Mouse (Mus musculus) left cerebral cortex, adult 2 months (tissue): Measurements from ENCODE around the gene Klhl32. TPM values are rescaled to one million over a fixed set of nuclear protein-coding genes. Genes with fewer than 3 reads are reported as not detected.
A peak's percentile ranks its signal among the peaks of the same experiment; 100 is the strongest.

Experiments
- DNase-seq, 2 experiments: peaks; one replicate each; pipeline ENCODE4 v3.0.0; 2021 to 2022; ENCODE audit warnings: low spot score in 2 of 2, mixed read lengths in 1 of 2; ENCODE audit errors: extremely low spot score in 1 of 2
- H3K27ac ChIP-seq: fragments of 200-600 bp; 2 replicates; pipeline ENCODE4 v1.8.1; 2022
- H3K4me3 ChIP-seq: fragments of 200-600 bp; 2 replicates; pipeline ENCODE4 v1.8.1; 2022
- CTCF ChIP-seq: fragments of 200-600 bp; IDR thresholded peaks from 2 replicates; pipeline ENCODE4 v1.8.1; 2022; ENCODE audit warnings: antibody characterized with exemption, mild to moderate bottlenecking, moderate library complexity
- intact Hi-C: fragments of 180-260 bp; cut with DNase I; formaldehyde crosslinking; loops from one replicate; pipeline ENCODE4 v1.15.1; 2025
- total RNA-seq, 2 experiments: library from RNA; stranded (reverse); gene quantifications; 2 replicates each; pipeline ENCODE4 v1.2.3; 2021

Klhl32 gene
- total RNA-seq, 2 experiments from 2014 or later = 16.0 to 16.1 TPM

DNA sequence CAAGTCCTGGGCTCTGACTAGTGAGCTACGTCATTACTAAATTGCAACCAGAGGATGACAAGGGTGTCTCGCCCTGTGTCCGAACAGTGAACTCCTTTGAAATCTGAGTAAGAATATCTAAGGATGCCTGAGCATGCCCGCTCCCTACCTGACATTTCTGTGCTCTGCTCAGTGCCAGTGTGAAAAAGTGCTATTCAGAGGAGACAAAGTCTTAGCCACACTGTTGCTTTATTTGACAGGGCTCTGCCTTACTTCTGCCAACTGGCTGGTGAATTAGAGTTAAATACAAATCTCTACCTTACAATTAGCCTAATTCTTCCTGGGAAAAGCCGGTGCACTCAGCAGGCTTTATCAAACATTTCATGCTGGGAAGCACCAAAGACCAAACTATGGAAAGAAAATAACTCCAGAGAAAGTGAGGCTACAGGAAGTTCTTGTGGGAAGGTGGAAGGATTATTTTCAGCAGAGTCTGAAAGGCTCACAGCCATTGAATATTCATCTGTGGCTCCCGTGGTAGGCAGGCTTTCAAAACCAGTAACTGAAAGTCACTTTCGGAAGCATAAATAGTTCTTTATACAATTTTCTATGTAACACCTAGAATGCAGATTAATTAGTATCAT is 57.1 kb downstream of the Klhl32 start:
- intact Hi-C loops = loop anchor here (2.0 to 5.0 kb wide), 2 partner anchors 47 to 57 kb away; partner anchors contain the start of gene Klhl32
- TF ChIP-seq CTCF = no peak
- H3K27ac ChIP-seq = 0 out of 2 replicates have a peak overlapping the region, but pooled peaks have one; percentile 22
- no peak overlapping the region for H3K4me3 ChIP-seq
- no peak for DNase-seq

DNA sequence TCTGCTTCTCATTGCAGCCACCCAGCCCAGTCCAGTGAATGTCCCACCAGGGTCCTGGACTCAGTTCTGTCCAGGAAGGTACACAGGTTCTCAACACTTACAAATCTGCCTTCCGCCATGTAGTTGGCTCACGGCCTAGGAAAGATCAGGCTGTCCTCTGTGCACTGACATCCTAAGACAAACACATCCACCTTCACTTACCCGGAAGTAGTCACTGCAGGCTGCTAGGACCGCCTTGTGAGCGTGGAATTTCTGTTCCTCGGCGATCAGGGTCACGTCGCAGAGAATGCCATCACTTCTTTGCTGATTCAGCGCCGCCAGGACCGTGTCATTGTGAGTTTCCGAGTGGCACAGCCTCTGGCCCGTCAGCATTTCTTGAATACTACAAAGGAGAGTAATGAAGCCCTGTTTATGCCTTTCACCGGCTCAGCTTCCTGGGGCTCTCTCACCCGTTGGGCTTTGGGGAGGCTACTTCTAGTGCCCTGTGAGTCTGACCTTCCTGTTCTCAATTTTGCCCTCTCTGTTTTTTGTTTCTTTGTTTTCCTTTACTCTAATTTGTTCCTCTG is 58.4 kb downstream of the Klhl32 start:
- no peak for DNase-seq
- intact Hi-C loops = loop anchor here (2.0 to 5.0 kb wide), 2 partner anchors 45 to 58 kb away; partner anchors contain the start of gene Klhl32
- H3K27ac ChIP-seq = no peak overlapping the region
- peak overlapping the region; percentile 15; the same call in 1 of the 2 replicates for H3K4me3 ChIP-seq
- TF ChIP-seq CTCF = no peak

DNA sequence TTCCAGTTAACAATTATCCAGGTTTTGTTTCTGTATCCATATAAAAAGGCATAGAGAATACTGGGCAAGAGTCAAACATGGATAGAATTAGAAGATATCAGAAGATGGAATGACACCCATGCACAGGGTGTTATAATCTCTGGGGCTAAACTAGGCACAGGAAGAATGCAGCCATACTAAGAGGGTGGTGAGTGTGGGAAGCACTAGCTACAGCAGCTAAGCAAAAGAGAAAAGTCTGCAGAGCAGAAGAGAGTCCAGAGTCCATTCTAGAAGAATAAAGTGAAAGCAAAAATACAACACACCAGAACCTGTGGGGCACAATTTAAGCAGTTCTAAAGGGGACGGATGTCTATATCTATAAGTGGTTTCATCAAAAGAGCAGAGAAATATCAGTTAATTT is 61.6 kb downstream of the Klhl32 start:
- Histone ChIP-seq H3K4me3 (no peak overlapping the region), H3K27ac (no peak overlapping the region)
- intact Hi-C loops = no loop called here
- no peak for DNase-seq
- no peak for TF ChIP-seq CTCF

DNA sequence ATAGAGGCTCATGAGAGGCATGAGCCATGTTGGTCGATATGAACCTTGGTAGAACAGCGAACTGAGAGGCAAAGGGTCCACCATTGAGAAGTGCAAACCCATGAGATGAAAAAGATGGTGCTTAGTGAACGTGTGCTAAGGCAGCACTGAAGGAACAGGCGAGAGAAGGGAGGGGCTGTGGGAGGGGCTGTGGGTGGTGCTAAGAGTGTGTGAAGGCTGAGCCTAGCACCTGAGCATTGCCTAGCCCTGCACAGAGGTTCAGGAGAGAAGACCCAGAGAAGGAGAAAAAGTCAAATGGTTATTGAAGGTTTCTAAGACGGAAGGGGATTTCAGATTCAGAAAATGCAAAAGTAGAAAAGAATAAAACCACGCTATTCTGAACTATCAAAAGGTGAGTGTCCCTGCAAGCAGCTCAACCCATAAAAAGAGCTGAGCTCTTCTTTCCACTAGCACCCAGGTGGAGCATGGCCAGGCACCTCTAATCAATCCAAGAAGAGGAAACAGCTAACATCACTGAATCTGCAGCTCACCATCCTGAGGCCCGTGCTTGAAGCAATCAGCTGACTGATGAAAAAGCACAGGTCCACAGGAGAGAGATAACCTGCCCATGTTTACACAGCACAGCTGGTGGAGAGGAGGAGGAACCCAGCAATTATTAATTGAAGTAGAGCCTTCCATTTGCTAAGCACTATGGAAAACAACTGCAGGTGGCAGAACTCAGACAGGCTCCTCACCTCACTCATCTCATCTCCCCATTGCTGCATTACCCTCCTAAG is 65.0 kb downstream of the Klhl32 start:
- no peak overlapping the region for H3K27ac ChIP-seq
- DNase-seq = no peak
- intact Hi-C loops = no loop called here
- no peak for TF ChIP-seq CTCF
- H3K4me3 ChIP-seq = no peak overlapping the region

DNA sequence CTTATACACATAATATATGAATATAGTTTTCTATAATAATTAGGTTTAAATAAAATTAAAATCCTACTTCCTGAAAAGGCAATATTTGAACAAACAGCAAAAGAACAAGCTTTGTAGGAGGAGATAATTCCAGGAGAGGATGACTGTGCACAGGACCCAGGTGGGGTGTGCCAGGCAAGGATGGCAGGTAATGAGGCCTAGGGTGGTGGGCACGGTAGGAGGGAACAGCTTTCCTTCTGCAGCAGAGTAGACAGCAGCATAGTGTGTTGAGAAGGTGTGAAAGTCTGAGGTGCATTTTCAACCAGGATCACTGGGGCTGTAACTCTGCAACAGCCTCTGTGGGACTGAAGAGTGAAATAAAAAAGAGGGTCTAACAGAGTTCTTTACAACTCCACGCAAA is 85.0 kb downstream of the Klhl32 start:
- no peak for DNase-seq

DNA sequence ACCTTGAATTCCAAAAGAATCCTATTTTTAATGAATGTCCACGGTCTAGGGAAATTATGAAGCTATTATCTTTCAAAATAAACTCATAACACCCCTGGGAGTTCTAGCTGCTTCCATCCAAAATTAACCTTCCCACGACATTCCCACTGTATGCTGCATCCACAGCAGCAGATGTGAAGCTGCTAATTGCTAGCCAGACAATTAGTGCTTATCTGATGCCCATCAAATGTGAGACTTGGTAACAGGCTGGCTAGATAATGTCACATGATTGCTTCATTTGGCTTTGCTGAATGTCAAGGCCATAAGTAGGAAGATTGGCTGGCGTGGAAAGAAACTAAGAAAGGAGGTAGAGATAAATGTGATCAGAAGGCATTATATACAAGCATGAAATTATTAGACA is 85.5 kb downstream of the Klhl32 start:
- Histone ChIP-seq H3K4me3 (no peak overlapping the region), H3K27ac (no peak overlapping the region)
- TF ChIP-seq CTCF = no peak
- DNase-seq = no peak
- intact Hi-C loops = no loop called here

More for the DNA sequence above, 85.0 kb downstream of the Klhl32 start:
- Histone ChIP-seq H3K4me3 (no peak overlapping the region), H3K27ac (no peak overlapping the region)
- intact Hi-C loops = no loop called here
- TF ChIP-seq CTCF = no peak

DNA sequence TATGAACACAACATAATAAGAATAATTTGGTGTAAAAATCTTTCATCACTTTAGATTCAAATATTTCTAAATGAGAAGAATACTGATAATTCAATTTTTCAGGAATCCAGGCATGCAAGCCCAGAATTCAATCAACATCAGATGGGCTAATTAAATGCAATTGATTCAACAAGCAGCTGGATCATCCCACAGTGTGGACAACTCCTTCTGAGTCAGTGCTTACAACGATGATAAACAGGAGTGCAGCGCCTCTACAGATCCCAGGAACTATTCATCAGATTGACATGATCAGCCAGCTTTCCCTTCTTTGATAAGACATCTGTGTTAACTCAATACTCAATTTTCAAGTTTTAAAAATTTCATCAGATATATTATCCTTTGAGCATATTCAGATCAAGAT is 86.4 kb downstream of the Klhl32 start:
- intact Hi-C loops = no loop called here
- H3K27ac ChIP-seq = no peak overlapping the region
- DNase-seq = no peak
- TF ChIP-seq CTCF = no peak
- H3K4me3 ChIP-seq = no peak overlapping the region

DNA sequence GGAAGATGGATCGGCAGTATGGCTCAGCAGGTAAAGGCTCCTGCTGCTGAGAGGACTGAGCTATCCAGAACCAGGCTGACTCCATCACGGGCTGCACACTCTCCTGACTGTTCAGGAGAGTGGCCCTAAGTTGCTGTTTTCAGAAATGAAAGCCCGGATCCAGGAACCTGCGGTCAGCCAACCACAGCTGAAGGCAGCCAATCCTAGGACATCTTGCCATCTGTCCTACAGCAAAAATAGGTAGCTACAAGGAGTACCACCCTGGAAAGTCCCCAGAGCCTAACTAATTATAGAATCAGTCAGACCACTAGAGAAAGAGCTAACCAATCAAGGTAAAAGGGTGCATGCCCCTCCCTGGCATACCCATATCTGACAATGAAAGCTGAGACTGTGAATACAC is 87.5 kb downstream of the Klhl32 start:
- TF ChIP-seq CTCF = no peak
- no peak for DNase-seq
- intact Hi-C loops = no loop called here
- Histone ChIP-seq H3K4me3 (no peak overlapping the region), H3K27ac (no peak overlapping the region)

DNA sequence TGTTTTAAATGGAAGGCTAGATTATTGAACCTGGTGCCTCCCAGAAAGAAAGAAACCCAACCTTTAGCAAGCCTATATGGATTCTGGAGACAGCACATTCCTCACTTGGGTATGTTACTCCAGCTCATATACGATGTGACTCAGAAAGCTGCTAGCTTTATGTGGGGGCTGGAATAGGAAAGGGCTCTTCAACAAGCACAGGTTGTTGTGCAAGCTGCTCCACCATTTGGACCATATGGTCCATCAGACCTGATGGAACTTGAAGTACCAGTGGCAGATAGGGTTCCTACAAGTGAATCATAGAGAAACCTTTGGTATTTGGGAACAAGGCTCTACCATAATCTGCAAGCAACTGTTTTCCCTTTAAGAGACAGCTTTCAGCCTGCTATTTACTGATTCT is 92.0 kb downstream of the Klhl32 start:
- Histone ChIP-seq H3K4me3 (no peak overlapping the region), H3K27ac (no peak overlapping the region)
- DNase-seq = peak in 1 of 2 experiments; percentile 24
- intact Hi-C loops = no loop called here
- no peak for TF ChIP-seq CTCF

DNA sequence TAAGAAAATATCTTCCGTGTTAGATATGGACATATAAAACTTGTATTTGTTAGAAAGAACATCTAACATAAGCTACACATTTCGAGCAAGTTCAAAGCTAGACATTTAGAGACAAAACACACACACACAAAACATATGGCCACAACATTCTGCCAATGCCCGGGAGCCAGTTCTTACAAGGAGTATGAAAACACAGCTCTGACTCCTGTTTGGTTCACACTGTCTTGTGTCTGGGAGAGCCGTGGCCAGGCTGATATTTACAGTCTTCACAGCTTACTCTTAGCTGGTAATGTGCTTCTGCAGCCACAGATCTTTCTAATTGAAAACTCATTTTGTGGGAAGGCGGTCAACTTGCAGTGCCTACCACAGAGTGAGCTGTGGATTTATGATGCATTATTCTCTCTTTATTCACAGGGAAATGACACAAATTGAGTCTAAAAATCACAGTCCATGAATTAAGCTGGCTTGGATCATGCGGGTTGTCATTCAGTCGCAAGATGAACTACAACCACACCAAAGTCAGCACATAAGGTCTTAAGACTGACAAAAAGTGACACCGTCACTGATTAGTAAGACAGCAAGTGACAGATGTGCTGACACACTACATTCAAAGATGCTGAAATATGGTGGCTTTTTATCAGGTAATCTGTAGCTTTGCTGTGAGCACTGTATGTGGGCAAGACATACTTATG is 98.3 kb downstream of the Klhl32 start:
- no peak for DNase-seq
- H3K4me3 ChIP-seq = no peak overlapping the region
- TF ChIP-seq CTCF = no peak
- intact Hi-C loops = no loop called here
- no peak overlapping the region for H3K27ac ChIP-seq

DNA sequence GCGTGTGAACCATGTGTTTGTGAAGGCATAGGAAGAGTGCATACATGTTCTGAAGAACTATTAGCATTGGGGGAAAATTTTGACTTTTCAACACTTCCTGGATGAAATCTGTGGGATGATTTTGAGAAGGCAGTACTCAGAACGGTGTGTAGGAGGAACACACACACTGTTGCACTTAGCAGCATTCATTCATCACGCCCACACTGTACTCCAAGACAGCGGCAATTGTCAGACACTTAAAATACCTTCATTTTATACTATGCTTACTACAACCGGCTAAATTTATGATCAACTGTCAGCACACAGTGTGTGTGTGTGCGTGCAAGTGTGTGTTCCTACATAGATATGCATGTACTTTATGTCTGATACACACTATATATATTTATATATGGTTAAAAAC is 113.8 kb downstream of the Klhl32 start:
- no peak overlapping the region for H3K4me3 ChIP-seq
- no peak overlapping the region for H3K27ac ChIP-seq
- TF ChIP-seq CTCF = no peak; the same call in 1 of the 2 replicates
- peak; percentile 17 to 23 for DNase-seq
- intact Hi-C loops = loop anchor here (5.0 kb wide), 1 partner anchor 70 kb away; no protein-coding TSS in a partner anchor

DNA sequence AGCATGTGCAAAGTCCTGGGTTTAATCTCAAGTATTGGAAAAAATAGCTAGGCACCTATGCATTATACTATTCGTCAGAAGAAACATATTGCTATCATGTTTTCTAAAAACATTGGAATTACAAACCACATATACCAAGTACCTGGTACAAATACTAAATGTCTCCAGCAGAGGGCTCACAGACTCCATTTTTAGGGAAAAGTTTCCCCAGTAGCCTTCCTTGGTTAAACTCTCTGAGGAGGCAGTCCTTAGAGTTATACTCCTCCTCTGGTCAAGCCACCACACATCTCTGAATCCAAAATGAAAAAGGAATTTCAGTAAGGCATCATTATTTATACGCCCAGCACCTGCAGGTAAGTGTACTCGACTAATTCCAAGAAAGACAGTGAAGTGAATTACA is 130.1 kb downstream of the Klhl32 start:
- intact Hi-C loops = loop anchor here (1.0 to 5.0 kb wide), 2 partner anchors 176 to 456 kb away; no protein-coding TSS in a partner anchor
- DNase-seq = peak; percentile 61 to 66
- H3K4me3 ChIP-seq = no peak overlapping the region
- TF ChIP-seq CTCF = peak; percentile 78
- H3K27ac ChIP-seq = no peak overlapping the region
